Comparison of ENCODE assay signal across 35 mouse cellular contexts in genomic region chr9:34589799-34590198, GRCm38 (mm10).
"Had no signal": no experiment of that assay in that cellular context is flagged by ENCODE, and none has a peak within 500 bp of the region (broad histone marks: within the 10 kb centered on the region; RNA-seq: fewer than 3 reads in every experiment).

No protein-coding gene starts in this region.

- ATAC-seq: hindbrain, embryonic 16.5 days; hindbrain, postnatal 0 days; inflammation-experienced regulatory T-cells, adult 6 months; intestine, embryonic 15.5 days; intestine, embryonic 16.5 days; intestine, postnatal 0 days had no signal

- H3K27ac ChIP-seq: heart, embryonic 13.5 days; heart, embryonic 15.5 days; hindbrain, embryonic 10.5 days; hindbrain, embryonic 12.5 days; hindbrain, embryonic 13.5 days; hindbrain, embryonic 14.5 days; hindbrain, embryonic 15.5 days; hindbrain, postnatal 0 days; intestine, embryonic 15.5 days; kidney, embryonic 15.5 days; kidney, postnatal 0 days; layer of hippocampus, adult 2 months; left cerebral cortex, adult 2 months had no signal

- H3K4me2 ChIP-seq: heart, embryonic 11.5 days; heart, embryonic 12.5 days; heart, embryonic 13.5 days; heart, embryonic 15.5 days; hindbrain, embryonic 12.5 days; hindbrain, embryonic 13.5 days; hindbrain, embryonic 14.5 days; hindbrain, embryonic 15.5 days; intestine, embryonic 15.5 days; kidney, embryonic 15.5 days had no signal

- H3K36me3 ChIP-seq: heart, embryonic 12.5 days; heart, embryonic 13.5 days; heart, embryonic 15.5 days; hindbrain, embryonic 10.5 days; hindbrain, embryonic 12.5 days; hindbrain, embryonic 13.5 days; hindbrain, embryonic 15.5 days; intestine, embryonic 15.5 days; kidney, embryonic 15.5 days had no signal

- H3K9me3 ChIP-seq: heart, embryonic 12.5 days; heart, embryonic 13.5 days; heart, embryonic 15.5 days; hindbrain, embryonic 10.5 days; hindbrain, embryonic 12.5 days; hindbrain, embryonic 13.5 days; hindbrain, embryonic 15.5 days; intestine, embryonic 15.5 days; kidney, embryonic 15.5 days had no signal

- H3K4me3 ChIP-seq: heart, embryonic 12.5 days; heart, embryonic 13.5 days; heart, embryonic 15.5 days; hindbrain, embryonic 10.5 days; hindbrain, embryonic 12.5 days; hindbrain, embryonic 13.5 days; hindbrain, embryonic 15.5 days; intestine, embryonic 15.5 days; kidney, embryonic 15.5 days; layer of hippocampus, adult 2 months; left cerebral cortex, adult 2 months had no signal

- H3K9ac ChIP-seq: heart, embryonic 12.5 days; heart, embryonic 13.5 days; heart, embryonic 15.5 days; hindbrain, embryonic 12.5 days; hindbrain, embryonic 13.5 days; hindbrain, embryonic 14.5 days; hindbrain, embryonic 15.5 days; intestine, embryonic 15.5 days; kidney, embryonic 15.5 days had no signal

- H3K27me3 ChIP-seq: heart, embryonic 12.5 days; heart, embryonic 13.5 days; heart, embryonic 15.5 days; hindbrain, embryonic 12.5 days; hindbrain, embryonic 13.5 days; hindbrain, embryonic 15.5 days; intestine, embryonic 15.5 days; kidney, embryonic 15.5 days had no signal

- DNase-seq: heart, postnatal 10 days; heart, postnatal 14 days; heart, postnatal 36 days; heart, postnatal 4 days; kidney, adult 11 months; kidney, adult 18-20 months; kidney, adult 2 months; kidney, adult 8-10 months; kidney, adult 9 months; kidney, postnatal 10 days; kidney, postnatal 14 days; kidney, postnatal 25 days; kidney, postnatal 36 days; kidney, postnatal 4 days; layer of hippocampus, adult 9-11 months; layer of hippocampus, postnatal 36 days had no signal

- H3K4me1 ChIP-seq: heart, embryonic 12.5 days; heart, embryonic 15.5 days; intestine, embryonic 15.5 days had no signal
